Mouse (Mus musculus) NIH3T3 (cell line): ENCODE data around the gene Pdk4.

ENCODE experiments used
- DNase-seq: peaks from one replicate; pipeline ENCODE4 v3.0.0-alpha.2; 2012; ENCODE audit warnings: low read depth

Pdk4 gene

DNA sequence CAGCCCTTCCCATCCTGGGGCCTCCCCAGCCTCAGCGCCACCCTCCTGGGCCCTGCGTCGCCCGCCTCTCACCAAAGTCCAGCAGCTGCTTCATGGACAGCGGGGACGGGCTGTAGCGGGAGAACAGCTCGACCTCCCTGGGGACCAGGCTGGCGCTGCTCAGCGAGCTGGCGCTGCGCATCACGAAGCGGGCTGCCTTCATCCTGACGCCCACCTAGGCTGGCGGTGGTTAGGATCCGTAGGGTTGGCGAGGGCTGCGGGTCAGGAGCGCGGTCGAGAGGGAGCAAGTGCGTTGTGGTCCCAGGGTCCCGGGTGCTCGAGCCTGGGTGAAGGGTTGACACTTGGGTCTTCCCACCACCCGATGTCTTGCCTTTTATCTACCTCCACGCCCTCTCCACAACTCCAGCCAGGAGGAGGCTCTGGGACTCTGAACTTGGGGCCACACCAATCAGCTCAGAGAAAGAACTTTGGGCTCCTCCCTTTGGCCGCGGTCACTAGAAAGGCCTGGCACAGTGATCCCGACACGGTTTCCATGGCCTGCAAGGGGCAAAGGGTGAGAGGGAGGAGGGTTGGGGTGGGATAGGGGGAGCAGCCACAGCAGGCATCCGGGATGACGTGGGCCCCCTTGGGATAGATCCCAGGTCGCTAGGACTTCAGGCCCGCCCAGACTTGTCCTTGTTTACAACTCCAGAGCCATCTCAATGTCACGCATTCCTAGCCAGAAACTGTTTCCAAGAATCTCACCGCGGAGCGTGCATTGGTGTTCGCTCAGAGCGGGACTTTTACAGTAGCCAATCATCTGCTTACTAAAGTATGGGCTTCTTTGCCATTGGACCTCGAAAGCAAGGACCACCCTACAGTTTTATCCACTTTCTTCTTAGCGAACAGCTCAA lies at the start of gene Pdk4:
TSS of gene Pdk4 (minus strand) at position 349 of the 893 bp plus-strand sequence.
- DNase-seq: peak; percentile 96

DNA sequence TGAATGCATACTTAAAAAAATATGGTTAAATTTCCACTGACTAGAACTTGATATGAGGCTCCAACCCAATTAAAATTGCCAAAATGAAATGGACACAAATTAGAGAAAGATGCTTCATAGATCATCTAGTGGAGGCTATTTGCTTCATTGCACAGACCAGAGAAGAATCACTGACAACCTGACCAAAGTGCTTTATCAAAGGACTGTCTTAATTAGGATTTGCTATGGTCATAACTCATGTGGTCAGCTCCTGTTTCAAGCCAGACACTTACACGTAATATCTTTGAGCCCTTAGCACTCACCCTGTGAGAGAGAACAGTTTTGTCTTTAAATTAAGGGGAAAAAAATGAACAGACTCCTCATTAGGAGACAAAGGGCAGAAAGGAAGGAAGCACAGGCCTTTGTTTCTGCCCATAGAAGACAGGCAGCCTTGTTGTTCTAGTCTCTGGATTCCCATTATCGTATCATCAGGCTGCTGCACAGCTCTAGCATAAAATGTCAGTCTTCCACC lies 41.8 kb upstream of the Pdk4 start:
- no peak for DNase-seq

DNA sequence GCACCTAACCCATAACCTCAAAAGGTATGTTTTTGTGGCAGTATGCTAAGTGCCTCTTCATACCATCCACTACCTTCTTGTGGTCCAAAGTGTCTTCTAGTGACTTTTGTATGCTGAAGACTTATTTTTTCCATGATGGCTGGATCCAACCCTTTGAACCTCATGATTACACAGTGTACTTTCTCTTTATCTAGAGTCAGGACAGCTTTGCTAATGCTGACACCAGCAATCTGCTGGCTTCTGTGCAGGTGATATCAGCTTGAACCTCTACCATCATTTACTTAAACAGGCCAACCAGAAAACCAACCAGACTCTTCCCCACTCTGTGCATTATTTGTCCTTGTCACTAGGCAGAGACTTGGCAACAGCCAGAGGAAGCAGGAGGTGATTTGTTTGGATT lies 39.6 kb upstream of the Pdk4 start:
- DNase-seq: no peak

DNA sequence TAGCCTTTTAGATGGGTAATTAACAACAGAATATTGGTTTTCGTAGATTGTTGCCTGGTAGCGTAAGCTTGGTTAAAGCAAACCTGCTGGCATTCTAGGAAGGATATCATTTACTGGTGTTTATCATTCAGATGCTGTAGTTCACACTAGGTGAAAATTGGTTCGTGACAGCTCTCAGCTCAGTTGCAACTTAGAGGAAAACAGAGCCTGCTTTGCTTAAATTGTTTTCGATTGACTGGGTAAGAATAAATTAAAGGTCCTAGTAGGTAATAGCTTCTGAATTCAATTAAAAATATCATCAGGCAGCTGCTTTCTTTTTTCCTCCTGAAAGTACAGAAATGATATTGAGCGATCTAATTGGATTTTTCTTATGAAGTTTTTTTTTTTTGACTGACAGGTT lies 21.0 kb upstream of the Pdk4 start:
- no peak for DNase-seq

DNA sequence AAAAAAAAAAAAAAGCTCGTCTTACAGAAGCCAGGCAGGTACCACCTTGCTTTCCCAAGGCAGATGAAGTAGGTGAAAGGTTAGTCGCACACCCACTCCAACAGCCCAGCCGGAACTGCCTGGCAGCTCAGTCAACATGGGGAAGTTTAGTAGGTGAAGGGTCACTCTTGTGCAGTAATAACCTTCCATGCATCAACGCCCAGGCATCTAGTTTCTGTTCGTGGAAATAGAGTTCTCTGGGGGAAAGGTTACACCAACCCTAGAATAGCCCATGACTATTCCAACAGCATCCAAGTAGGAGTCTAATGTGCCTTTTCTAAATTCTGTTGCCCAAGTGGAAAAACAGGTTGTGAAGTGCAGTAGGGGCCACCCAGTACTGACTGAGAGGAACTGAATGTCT lies 13.6 kb upstream of the Pdk4 start:
- DNase-seq: peak; percentile 89

DNA sequence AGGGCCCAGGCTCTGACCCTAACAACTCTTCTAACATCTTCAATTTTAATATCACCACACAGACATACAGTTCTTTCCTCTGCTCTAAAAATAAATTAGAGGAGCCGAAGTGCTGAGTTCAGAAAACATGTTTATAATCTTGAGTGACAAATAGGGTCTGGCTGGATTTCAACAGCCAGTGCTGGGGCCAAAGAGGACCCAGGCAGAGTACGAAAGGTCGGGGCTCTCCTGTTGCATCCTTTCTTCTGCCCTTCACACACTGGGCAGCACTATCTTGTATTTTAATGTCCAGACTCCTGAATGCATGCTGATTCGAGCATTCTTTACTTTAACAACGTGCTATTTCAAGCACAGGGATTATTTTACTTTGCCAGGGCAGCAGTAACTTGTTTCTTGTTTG lies 13.2 kb upstream of the Pdk4 start:
- peak; percentile 86 for DNase-seq

DNA sequence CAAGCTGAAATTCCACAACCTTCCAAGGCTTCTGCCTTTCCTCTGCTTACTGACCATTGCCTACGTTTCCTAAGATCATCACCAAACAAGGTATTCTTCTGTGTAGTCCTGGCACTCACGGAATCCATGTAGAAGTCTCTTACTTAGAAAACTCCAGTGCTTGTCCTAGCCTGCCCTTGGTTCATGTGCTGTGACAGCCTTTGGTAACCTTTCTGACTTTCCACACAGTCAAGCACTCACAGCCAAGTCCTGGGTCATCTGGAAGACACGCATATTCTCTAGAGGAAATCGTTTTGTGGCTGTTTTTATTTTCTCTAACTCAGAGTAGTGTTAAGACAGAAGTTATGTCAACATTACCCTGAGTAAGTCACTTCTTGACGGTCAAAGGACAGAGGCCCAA lies 11.7 kb upstream of the Pdk4 start:
- DNase-seq: no peak

DNA sequence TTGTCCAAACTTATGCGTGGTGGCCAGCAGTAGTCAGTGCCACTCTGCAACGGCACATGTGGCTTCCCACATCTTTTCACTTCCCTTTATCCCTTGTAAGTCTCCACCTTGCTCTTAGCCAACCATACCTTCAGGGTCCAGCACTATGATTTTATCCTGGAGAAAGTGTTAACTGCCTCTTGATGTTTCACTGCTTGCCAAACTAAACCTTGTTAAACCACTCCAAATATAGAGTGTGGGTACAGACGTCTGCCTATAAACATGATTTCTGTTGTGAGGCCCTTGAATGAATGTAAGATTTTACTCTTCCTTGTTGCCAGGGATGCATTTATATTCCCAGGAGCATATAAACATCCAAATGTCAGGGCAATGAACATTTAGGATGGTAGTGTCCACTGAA lies 10.2 kb upstream of the Pdk4 start:
- DNase-seq: no peak

DNA sequence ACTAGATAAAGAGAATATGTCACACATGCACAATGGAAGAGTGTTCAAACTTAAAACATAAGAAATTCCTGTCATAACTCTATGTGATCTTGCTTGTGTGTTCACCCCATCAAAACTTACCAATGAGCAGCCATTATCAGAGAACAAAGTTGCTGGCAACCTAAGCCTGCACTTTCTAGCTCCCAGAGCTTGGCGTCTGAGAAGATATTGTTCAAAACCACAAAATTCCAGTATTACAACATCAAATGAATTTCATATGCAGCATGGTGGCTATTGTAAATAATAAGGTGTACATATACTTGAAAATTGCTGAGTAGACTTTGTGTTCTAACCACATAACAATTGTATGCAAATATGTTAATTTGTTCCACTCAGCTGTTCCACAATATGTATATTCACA lies 6.7 kb upstream of the Pdk4 start:
- DNase-seq: peak; percentile 54

DNA sequence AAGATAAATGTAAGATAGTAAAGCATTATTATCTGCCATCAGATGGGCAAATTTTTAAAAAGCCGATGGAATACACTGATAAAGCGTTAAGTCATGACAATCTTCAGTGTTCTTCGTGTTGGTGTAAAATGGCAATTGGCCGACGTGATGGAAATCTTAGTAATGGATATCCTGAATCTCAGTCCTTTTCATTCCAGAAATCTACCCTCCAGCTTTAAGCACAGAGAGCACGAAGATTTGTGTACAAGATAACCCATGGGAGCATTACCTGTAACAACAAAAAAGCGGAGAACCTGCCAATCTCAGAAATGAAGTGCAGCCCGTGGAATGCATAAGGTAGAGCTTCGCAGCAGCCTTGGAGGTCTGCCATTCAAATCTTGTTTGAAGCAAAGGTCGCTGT lies 5.4 kb upstream of the Pdk4 start:
- no peak for DNase-seq

DNA sequence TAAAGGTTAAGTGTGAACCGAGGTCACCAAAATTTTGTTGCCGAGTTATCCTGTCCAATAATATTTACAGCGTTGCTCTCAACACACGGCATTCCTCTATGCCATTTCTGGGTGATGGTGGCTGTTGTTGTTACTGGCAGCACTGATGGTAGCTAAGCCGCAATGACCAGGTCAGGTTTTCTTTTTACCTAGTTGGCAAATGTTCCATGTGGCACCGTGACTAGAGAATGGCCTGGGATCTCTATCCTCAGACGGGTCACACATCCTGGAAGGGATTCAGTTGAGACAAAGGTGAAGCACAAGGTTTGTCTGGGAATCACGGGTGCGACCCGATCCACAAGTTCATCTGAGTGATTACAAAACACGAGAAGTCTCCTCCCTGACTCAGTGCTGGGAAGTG lies 2.6 kb upstream of the Pdk4 start:
- no peak for DNase-seq

DNA sequence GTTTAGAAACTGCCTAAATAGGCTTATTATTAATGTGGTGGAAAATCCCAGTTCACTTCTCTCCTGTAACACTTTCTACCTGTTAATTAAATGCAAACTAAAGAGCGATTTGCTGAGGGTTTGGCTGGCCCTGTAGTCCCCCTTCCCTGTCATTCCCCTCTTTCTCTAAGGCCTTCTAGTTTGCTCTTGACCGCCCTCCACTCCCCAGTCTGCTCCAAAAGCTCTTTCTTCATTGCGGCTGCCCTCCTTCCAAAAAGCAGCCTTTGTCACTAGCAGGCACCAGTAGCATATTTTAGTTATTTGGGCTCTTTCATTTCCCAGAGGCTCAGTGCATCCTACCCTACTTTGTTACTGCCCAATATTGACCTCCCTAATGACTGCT lies 736 bp upstream of the Pdk4 start:
- DNase-seq: no peak

DNA sequence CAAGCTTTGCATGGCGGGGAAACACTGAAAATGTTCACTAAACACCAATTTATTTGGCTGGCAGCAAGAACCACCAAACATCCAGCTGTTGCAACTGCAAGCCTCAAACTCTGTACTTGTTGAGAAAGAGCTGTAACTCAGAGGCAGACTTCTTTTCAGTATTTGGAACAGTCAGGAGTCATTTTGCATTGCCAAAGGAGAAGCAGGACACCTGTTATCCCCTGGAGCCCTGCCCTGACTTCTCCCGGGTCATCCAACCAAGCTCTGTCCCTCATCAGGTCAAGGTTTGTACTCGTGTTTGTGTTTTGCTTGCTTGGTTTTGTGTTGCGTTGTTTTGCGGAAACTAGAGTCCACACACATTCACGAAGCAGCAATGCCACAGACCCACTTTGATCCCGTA lies 11.1 kb downstream of the Pdk4 start:
- no peak for DNase-seq

DNA sequence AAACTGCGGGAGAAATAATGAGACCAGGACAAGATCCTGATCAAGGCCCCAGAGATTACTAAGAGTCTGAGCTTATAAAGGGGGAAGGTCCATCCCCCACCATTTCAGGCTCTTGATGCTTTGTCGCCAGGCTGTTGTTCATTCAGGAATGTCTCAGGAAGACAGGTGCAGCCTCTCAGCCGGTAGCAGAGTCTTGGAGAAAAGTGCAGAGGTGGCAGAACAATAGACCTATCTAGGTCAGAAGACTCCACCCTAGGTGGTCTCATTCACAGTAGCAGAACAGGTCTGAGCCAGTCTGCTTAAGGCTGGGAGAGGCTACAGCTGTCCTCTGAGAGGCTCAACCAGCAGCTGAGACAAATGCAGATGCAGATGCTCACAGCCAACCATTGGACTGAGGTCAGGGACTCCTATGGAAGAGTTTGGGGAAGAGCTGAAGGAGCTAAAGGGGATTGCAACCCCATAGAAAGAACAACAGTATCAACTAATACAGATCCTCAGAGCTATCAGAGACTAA lies 13.8 kb downstream of the Pdk4 start:
- no peak for DNase-seq

DNA sequence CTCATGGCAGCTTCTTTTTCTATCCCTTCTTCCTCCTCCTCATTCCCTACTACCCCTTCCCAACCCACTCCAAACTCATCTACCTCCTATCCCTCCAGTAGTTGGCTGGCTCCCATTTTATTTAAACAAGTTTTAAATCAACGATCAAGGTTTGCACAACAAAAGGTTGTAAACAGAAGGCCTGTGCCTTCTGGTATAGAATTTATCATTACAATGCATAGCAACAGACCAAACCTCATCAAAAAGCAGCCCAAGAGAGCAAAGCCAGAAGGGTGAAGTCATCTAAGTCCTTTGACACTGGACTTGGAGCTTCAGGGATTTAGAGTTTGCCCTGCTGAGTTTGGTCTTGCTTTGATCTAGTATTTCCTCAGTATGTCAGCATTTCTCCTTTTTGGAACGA lies 15.0 kb downstream of the Pdk4 start:
- DNase-seq: no peak

DNA sequence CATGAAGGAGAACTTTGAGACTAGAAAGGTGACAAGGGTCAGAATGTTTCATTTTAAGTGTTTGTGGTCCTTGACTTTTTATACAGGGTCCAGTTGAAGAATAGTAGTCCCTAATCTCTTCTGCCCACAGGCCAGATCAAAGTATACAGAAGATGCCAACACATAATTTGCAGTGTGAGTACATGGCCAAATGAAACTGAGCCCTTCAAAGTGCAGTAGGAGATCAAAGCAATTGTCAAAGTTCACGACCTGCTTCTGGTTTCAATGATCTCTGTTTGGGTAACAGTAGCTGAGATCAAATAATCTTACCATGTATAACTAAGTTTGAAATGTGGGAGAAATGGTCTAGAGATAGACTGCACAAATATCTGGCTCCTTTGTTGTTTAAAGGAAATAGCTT lies 22.1 kb downstream of the Pdk4 start:
- DNase-seq: no peak

DNA sequence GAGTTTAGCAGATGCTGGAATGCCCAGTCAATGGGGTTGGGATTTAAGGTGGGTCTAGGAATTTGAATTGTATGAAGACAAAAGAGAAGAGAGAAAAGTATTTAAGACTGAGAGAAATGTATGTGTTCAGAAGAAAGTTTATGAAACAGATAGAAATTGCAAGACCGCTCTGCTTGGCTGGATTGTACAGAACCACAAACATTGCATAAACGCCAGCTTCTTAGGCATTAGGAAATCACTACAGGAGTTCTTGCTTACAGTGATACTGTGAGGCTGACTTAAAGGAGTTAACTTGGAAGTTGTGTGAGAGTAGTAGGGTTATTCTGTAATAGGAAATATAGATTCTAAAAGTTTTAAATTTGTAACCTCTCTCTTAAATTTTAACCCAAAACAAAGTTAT lies 23.4 kb downstream of the Pdk4 start:
- peak; percentile 55 for DNase-seq

DNA sequence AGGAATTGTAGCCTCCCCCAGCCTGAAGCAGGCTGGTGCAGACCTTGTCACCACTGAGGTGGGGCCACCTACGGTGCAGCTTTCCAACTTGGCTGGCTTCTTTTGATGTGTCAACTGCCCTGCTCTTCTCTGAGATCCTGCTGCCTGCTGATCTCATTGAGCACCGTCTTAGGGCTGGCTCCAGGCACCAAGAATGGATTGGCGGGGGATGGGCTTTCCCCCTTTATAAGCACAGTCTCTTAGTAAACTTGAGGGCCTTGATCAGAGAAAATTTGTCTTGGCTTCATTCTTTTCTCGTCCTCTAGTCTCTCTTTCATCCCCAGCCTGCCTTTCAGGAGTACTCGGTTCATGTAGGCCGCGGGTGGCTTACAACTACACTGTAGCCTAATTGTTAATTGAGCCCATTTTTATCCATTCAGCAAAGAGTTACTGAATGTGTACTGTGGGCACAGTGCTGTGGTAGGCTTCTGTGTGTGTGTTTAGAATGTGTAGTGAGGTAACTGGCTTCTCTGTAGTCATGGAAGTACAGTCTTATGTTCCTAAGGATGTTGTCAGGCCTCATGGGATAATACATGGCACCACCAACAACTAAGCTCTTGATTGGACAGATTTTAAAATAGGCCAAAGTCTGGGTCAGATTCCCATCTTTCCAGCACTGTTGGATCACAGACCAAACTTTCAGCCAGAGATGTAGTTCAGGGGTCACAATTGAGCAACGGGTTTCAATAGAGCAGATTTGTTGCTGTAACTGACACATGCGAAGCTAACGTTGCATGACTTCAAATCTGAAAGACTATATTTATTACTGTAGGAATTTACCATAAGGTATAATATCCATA lies 25.4 kb downstream of the Pdk4 start:
- no peak for DNase-seq

DNA sequence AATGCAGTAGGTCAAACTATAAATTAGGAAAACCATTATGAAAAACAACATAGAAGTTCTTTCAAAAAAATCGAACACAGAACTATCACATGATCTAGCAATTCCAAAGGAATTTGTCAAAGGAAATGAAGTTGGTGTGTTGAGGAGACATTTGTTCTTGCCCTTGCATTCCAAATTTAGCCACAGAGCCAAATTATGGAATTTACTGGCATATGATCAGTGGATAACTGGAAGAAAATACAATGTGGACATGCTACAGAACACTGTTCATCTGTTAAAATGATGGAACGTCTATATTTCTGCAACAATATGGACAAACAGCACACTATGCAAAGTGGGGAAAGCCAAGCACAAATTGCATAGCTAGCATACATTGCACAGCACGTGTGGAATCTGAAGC lies 40.3 kb downstream of the Pdk4 start:
- DNase-seq: peak; percentile 66

DNA sequence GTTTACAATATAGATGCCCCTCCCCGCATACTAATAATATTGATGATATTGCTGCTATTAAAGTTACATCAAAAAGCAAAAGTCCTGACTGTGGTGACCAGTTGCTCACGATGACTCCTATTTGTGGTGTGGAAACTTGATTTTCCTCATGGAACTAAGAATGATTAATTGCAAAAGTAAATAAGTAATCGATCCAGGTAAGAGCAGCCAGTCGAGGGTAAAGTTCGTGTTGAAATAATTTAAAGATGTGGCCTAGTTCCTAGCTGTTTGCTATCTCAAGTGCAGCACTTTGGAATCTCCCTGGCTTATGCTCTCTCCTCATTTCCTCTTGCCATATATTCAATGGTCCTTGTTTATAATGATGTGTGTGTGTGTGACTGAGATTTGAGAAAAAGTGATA lies 46.2 kb downstream of the Pdk4 start:
- no peak for DNase-seq

DNA sequence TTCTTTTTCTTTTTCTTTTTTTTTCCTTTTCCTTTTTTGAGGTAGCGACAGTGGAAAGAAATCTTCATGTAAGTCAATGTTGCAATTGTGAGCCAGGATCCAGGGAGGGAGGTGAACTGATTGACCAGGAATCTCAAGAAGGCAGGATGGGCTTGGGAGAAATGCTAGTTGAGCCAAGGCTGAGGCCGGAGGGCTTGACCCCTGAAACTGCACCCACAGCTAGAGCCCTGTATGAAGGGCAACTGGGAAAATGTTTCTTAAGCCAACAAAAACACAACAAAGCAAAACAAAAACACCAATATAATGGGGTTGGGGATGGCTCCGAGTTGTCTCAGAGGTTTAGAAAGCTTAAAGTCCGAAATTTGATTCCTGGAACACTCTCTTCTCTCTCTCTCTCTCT lies 47.7 kb downstream of the Pdk4 start:
- DNase-seq: peak; percentile 39

DNA sequence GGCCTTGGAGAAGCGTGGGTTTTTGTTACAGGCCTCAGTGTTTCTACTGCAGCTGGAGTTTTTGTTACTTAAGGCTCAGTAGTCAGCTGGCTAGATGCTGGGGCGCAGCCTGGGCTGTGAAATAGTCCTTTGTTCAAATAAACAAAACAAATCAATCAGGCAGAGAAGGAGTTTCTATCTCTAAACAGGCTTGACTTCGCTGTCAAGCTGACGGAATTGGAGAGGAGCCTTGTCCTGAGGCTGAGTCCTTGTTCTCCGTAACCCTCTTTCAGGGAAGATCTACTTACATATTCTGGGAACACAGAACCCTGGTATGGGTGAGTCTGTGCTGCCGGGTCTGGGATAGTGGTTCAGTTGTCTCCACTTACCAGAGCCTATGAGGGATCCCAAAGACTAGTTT lies 48.6 kb downstream of the Pdk4 start:
- DNase-seq: no peak

DNA sequence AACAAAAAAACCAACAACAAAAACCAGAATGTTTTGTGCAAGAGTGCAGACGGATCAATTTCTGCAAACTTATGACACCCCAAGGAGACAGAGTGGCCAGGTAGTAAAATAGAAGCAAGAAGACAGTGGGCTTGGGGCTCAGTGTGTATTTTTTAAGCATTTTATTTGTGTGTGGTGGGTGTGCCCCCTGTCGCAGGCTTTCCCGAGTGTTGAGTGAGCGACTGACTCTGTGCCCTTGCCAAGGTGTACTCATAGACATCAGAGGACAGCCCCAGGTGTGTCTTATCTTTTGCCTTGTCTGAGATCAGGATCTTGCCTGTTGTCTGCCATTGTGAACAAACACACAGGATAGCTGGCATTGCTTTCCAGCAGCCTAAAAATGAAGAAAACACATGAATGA lies 49.1 kb downstream of the Pdk4 start:
- DNase-seq: no peak
